Mouse (Mus musculus) heart, postnatal 0 days (tissue): ENCODE measurements at regions not wholly inside any gene's neighbourhood (a gene's known extent, or its start where the extent isn't known, plus 50 kb on each side); places are given as distances from the start of the nearest gene placed in this dataset.

Experiments
- ATAC-seq: fragments of 200-750 bp; cut with Nextera tagmentation; 2 replicates; pipeline ENCODE4 v1.8.0; 2017; ENCODE audit warnings: low read depth, moderate number of reproducible peaks, moderate library complexity; ENCODE audit not compliant: insufficient read depth
- DNase-seq: peaks from one replicate; pipeline ENCODE4 v3.0.0-alpha.2; 2016; ENCODE audit warnings: low spot score
- H3K27ac ChIP-seq: fragments of 300-500 bp; sonication (generic); 2 replicates; pipeline ENCODE4 v1.5.1; 2014; ENCODE audit warnings: low read depth, mild to moderate bottlenecking
- H3K27me3 ChIP-seq: fragments of 300-500 bp; sonication (generic); 2 replicates; pipeline ENCODE4 v1.6.1; 2014; ENCODE audit warnings: low read length, mixed read lengths; ENCODE audit not compliant: control insufficient read depth, insufficient read depth
- H3K36me3 ChIP-seq: fragments of 300-500 bp; sonication (generic); replicated peaks from 2 replicates; pipeline ENCODE4 v1.6.1; 2014; ENCODE audit warnings: low read length, mixed read lengths; ENCODE audit not compliant: control insufficient read depth, insufficient read depth
- H3K4me1 ChIP-seq: fragments of 300-500 bp; sonication (generic); 2 replicates; pipeline ENCODE4 v1.6.1; 2014; ENCODE audit warnings: antibody characterized with exemption; ENCODE audit not compliant: control insufficient read depth, insufficient read depth
- H3K4me2 ChIP-seq: fragments of 300-500 bp; sonication (generic); 2 replicates; pipeline ENCODE4 v1.6.1; 2014; ENCODE audit warnings: low read depth, mild to moderate bottlenecking, low read length, moderate library complexity
- H3K4me3 ChIP-seq: fragments of 300-500 bp; sonication (generic); 2 replicates; pipeline ENCODE4 v1.5.1; 2014; ENCODE audit warnings: low read depth, low read length
- H3K9ac ChIP-seq: fragments of 300-500 bp; sonication (generic); replicated peaks from 2 replicates; pipeline ENCODE4 v1.6.1; 2014; ENCODE audit warnings: low read depth, low read length, mixed read lengths
- H3K9me3 ChIP-seq: fragments of 300-500 bp; sonication (generic); replicated peaks from 2 replicates; pipeline ENCODE4 v1.6.1; 2016; ENCODE audit warnings: low read length; ENCODE audit not compliant: control insufficient read depth
- CTCF ChIP-seq: IDR thresholded peaks from 2 replicates; pipeline ENCODE4 v1.5.1; 2016; ENCODE audit warnings: antibody characterized with exemption, control low read depth, low read depth
- EP300 ChIP-seq: IDR thresholded peaks from 2 replicates; pipeline ENCODE4 v1.6.1; 2016; ENCODE audit warnings: antibody characterized with exemption, low read depth
- WGBS: fragments of 180-500 bp; shearing (Covaris S2); extraction: QIAGEN DNeasy Blood & Tissue Kit; methylation state at CpG from one replicate; pipeline ENCODE4 v1.1.7; 2014; 5-methylcytosine and 5-hydroxymethylcytosine counted together

DNA sequence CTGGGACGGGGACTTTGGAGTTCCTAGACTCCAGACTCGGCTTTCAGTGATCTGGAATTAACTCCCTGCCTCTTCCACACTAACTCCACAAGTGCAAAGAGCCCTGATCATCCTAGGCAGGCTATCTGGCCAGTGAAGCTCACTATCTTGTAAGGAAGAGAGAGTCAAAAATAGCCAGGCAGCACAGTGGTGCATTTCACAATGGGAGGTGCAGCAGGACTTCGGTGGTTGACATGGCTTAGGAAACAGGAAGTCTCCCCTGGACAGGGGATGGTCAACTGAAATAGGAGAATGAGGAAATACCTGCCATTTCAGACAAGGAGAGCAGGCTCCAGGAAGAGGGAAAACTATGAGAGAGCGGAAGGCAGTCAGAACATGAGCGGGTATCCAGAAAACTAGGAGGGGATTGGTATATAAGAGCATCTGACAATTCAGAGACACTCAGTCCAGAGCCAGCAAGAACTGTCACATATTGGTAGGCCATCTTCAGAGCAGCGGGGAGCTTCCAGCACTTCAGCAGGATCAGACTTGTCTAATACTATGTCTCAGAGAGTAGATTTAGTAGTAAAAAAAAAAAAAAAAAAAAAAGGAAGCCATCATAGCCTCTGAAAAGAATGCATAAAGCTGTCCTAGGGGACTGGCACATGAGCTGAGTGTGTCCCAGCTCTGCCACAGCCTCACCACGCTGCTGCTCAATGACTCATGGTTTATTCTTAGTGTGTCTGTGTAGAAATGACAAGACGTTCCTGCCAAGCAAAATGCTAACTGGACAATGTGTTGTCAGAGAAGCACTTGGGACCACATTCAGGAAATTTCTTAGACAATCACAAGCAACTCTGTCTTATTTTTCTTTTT is 184.5 kb upstream of the Cpeb2 start:
- Histone ChIP-seq H3K27me3 (no peaks in the 10 kb centered on the region), H3K4me1 (peaks cover 26% of the 10 kb centered on the region), H3K27ac (peak overlapping the region; percentile 89), H3K9ac (no peak overlapping the region), H3K9me3 (no peaks in the 10 kb centered on the region), H3K36me3 (no peaks in the 10 kb centered on the region), H3K4me2 (no peak overlapping the region), H3K4me3 (no peak overlapping the region)
- DNase-seq (peak; percentile 88), ATAC-seq (peak; percentile 94)
- WGBS = 25% methylated on average over 8 of the region's 8 CpGs
- TF ChIP-seq CTCF (no peak), EP300 (no peak)

GRCm38 (mm10) chr5:43049381-43050301 is 183.3 kb upstream of the Cpeb2 start:
- Histone ChIP-seq H3K27me3 (no peaks in the 10 kb centered on the region), H3K27ac (peak overlapping the region; percentile 89), H3K4me2 (no peak overlapping the region), H3K36me3 (no peaks in the 10 kb centered on the region), H3K9me3 (no peaks in the 10 kb centered on the region), H3K9ac (no peak overlapping the region), H3K4me3 (no peak overlapping the region), H3K4me1 (peaks cover 26% of the 10 kb centered on the region)
- DNase-seq (no peak), ATAC-seq (no peak)
- 91% methylated on average over 4 of the region's 4 CpGs for WGBS
- no peak for TF ChIP-seq CTCF
- no peak for TF ChIP-seq EP300

DNA sequence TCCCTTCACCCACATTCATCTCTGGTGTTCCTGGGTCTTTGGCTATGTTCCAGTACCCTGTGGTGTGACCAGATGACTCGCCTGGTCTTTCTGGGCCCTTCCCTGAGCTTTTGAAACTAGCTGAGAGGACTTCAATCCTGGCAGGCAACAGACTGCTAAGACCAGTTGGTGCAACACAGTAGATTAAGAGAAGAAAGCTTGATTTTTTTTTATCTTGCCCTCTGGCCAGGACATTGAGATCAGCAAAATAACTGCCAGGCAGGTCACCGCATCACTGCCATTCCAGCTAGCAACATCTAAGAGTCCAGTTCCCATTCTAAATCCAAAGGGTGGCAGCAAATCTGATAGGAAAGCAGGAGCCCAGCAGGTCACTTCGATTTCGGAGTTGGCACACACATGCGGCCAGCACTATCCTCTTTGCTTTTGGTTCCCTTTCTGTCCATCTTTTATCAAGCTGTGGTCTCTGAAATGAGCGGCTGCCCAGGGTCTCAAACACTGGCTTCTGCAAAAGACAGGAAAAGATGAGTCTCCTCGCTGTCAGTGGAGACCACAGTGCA is 181.9 kb upstream of the Cpeb2 start:
- ATAC-seq (no peak), DNase-seq (no peak)
- H3K9me3 ChIP-seq = no peaks in the 10 kb centered on the region
- H3K4me1 ChIP-seq = peaks cover 26% of the 10 kb centered on the region
- TF ChIP-seq CTCF = no peak
- no peak for TF ChIP-seq EP300
- no peaks in the 10 kb centered on the region for H3K36me3 ChIP-seq
- no peak overlapping the region for H3K9ac ChIP-seq
- no peak overlapping the region for H3K27ac ChIP-seq
- no peaks in the 10 kb centered on the region for H3K27me3 ChIP-seq
- 85% methylated on average over 7 of the region's 7 CpGs for WGBS
- no peak overlapping the region for H3K4me3 ChIP-seq
- no peak overlapping the region for H3K4me2 ChIP-seq

GRCm38 (mm10) chr5:43052668-43053067 is 180.3 kb upstream of the Cpeb2 start:
- DNase-seq (no peak), ATAC-seq (no peak)
- peaks cover 23% of the 10 kb centered on the region for H3K4me1 ChIP-seq
- 23% methylated on average over 1 of the region's 1 CpGs for WGBS
- H3K27ac ChIP-seq = no peak overlapping the region
- TF ChIP-seq EP300 (no peak), CTCF (no peak)
- H3K9ac ChIP-seq = no peak overlapping the region
- no peaks in the 10 kb centered on the region for H3K36me3 ChIP-seq
- H3K4me2 ChIP-seq = no peak overlapping the region
- H3K27me3 ChIP-seq = no peaks in the 10 kb centered on the region
- no peak overlapping the region for H3K4me3 ChIP-seq
- no peaks in the 10 kb centered on the region for H3K9me3 ChIP-seq

DNA sequence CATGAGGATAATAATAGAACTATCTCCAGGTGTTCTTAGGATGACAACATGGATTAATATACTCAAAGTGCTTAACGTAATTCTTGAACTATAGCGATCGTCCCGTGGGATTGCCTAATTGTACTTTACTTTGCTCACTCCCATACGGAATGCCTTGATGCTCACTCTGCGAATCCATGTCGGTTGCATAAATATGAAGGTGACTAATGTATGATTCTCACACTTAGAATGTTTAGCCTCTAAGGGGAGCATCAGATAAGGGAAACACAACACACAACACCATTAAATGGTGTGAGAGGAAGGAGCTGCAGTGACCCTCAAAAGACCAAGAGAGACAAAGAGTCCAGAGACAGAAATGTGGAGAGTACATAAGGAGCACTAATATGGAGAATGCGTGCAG is 178.4 kb upstream of the Cpeb2 start:
- TF ChIP-seq CTCF (no peak), EP300 (no peak)
- Histone ChIP-seq H3K4me2 (no peak overlapping the region), H3K4me3 (no peak overlapping the region), H3K4me1 (0 out of 2 replicates have a peak, but pooled peaks cover 5% of the 10 kb centered on the region), H3K9me3 (no peaks in the 10 kb centered on the region), H3K9ac (no peak overlapping the region), H3K36me3 (no peaks in the 10 kb centered on the region), H3K27me3 (no peaks in the 10 kb centered on the region), H3K27ac (no peak overlapping the region)
- no peak for ATAC-seq
- no peak for DNase-seq
- WGBS = 95% methylated on average over 8 of the region's 8 CpGs
